Mouse (Mus musculus): ENCODE results near the gene Vmn1r169. TPM values are rescaled to one million over a fixed set of nuclear protein-coding genes. Genes with fewer than 3 reads are reported as not detected.
"Not testable (repeated sequence)": the region's sequence is repeated elsewhere in the genome, so short reads cannot be mapped to it uniquely, and the experiment has no call there.

Gene Vmn1r169
- polyA plus RNA-seq (2012; fragmentation: generic; extraction: Trizol), result not detected
- long read RNA-seq, experiment 1, result 0 reads
- long read RNA-seq, experiment 2, result 0 reads

DNA sequence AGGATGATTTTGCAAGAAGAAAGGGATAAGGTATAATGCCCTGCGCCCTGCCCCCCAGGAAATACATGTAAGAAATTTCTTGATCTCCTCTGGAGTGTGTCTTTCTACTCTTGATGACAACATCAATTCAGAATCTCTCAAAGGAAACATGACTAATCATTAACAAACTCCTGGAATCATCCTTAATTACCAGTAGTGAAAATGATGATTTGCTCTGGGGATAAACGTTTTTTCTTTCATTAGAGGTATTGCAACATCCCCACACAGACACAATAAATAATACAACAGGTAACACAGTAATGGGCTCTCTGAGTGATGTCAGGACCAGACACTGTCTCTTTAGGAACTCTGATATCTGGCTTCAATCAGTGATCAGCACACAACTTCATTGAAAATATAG lies at the start of gene Vmn1r169:
TSS of gene Vmn1r169 (plus strand) at position 301 of the 400 bp plus-strand sequence.
- H3K79me2 ChIP-seq (ENCODE audit: control insufficient read depth, insufficient read depth); H3K27me3 ChIP-seq (ENCODE audit: control insufficient read depth, insufficient read depth, insufficient read length); H3K36me3 ChIP-seq (ENCODE audit: control insufficient read depth, insufficient read depth); H3ac ChIP-seq (ENCODE audit: control insufficient read depth, insufficient read length, low read depth); H3K79me3 ChIP-seq (ENCODE audit: low read depth); H3K4me3 ChIP-seq (ENCODE audit: insufficient read depth, poor library complexity, severe bottlenecking): not testable (repeated sequence)

DNA sequence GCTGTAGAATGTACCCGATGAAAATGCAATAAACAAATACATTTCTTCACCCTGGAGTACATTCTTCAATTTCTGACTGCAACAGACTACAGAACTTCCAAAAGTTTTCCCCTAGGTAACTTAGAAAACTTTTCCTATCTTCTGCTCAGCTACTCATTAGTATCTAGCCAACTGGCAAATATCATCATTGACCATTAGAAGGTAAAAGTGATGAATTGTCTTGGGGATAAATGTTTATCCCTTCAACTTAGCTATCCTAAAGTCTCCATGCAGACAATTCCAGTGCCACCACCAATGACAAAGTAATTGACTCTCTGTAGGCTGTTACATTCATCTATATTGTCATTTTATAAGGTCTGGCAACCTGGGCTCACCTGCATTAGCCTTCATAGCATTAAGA lies 35.9 kb upstream of the Vmn1r169 start, which contains the start of gene Vmn1r168:
TSS of gene Vmn1r168 (plus strand) at position 301 of the 400 bp plus-strand sequence.
- not testable (repeated sequence) for H3K79me2 ChIP-seq (ENCODE audit: control insufficient read depth, insufficient read depth); H3K4me3 ChIP-seq (ENCODE audit: insufficient read depth, poor library complexity, severe bottlenecking); H3K79me3 ChIP-seq (ENCODE audit: low read depth); H3K36me3 ChIP-seq (ENCODE audit: control insufficient read depth, insufficient read depth); H3ac ChIP-seq (ENCODE audit: control insufficient read depth, insufficient read length, low read depth); H3K27me3 ChIP-seq (ENCODE audit: control insufficient read depth, insufficient read depth, insufficient read length)

DNA sequence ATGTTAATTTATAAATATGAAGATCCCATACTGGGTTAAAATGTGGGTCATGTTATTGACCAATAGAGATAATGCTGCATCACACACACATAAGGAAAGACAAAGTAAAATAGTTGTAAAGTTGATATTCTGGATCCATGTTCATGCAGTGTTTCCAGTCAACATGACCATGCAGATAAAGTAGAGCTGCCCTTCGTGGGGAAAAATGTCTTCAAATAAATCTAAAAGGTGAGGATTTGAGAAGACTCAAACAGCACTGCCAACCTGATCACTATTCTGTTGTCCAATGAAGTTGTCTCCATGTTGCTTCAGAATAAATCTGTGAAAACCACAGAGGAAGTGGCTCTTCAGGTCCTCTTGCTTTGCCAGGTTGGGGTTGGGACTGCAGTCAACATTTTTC lies 30.5 kb downstream of the Vmn1r169 start, which contains the start of gene Vmn1r170:
TSS of gene Vmn1r170 (plus strand) at position 301 of the 400 bp plus-strand sequence.
- not testable (repeated sequence) for H3K27me3 ChIP-seq (ENCODE audit: control insufficient read depth, insufficient read depth, insufficient read length); H3K36me3 ChIP-seq (ENCODE audit: control insufficient read depth, insufficient read depth); H3K79me3 ChIP-seq (ENCODE audit: low read depth); H3ac ChIP-seq (ENCODE audit: control insufficient read depth, insufficient read length, low read depth); H3K4me3 ChIP-seq (ENCODE audit: insufficient read depth, poor library complexity, severe bottlenecking); H3K79me2 ChIP-seq (ENCODE audit: control insufficient read depth, insufficient read depth)

Other genes starting within 250 kb of the Vmn1r169 start
- gene Nlrp5, start 189.6 kb upstream of the Vmn1r169 start, polyA plus RNA-seq (2012; fragmentation: generic; extraction: Trizol), result not detected
- not detected for gene Vmn1r167, start 68.3 kb upstream of the Vmn1r169 start, polyA plus RNA-seq (2012; fragmentation: generic; extraction: Trizol)
- gene Vmn1r168, start 35.8 kb upstream of the Vmn1r169 start, polyA plus RNA-seq (2012; fragmentation: generic; extraction: Trizol), result not detected
- not detected for gene Vmn1r170, start 30.6 kb downstream of the Vmn1r169 start, polyA plus RNA-seq (2012; fragmentation: generic; extraction: Trizol)
- gene Vmn1r171, start 55.2 kb downstream of the Vmn1r169 start, polyA plus RNA-seq (2012; fragmentation: generic; extraction: Trizol), result not detected
- not detected for gene Vmn1r172, start 82.8 kb downstream of the Vmn1r169 start, polyA plus RNA-seq (2012; fragmentation: generic; extraction: Trizol)
- gene Vmn1r173, start 125.2 kb downstream of the Vmn1r169 start, polyA plus RNA-seq (2012; fragmentation: generic; extraction: Trizol), result not detected
- gene Vmn1r174, start 176.7 kb downstream of the Vmn1r169 start, polyA plus RNA-seq (2012; fragmentation: generic; extraction: Trizol), result not detected
- gene Vmn1r175, start 235.1 kb downstream of the Vmn1r169 start, polyA plus RNA-seq (2012; fragmentation: generic; extraction: Trizol), result not detected